20 mouse cellular contexts compared by ENCODE assay signal in genomic region chr14:52306100-52306499, GRCm38 (mm10). TPM values are rescaled to one million over a fixed set of nuclear protein-coding genes. Genes with fewer than 3 reads are reported as not detected.
DNase-seq lines count a peak whose midpoint lies in the region; ATAC-seq and TF ChIP-seq lines count a peak whose summit lies in the region.
"Had no signal": no experiment of that assay in that cellular context is flagged by ENCODE, and none has a peak within 500 bp of the region (broad histone marks: within the 10 kb centered on the region; RNA-seq: fewer than 3 reads in every experiment).

No protein-coding gene starts in this region.

- TF ChIP-seq EP300 in liver, postnatal 0 days (IDR thresholded peaks at IDR 0.05; ENCODE audit: low read depth): 0 out of 2 replicates have a peak, but pooled peaks have one; percentile 34

- H3K36me3 ChIP-seq in forebrain, embryonic 10.5 days (replicated peaks): peaks cover 34% of the 10 kb centered on the region
- peaks cover 9% of the 10 kb centered on the region; the same call in 1 of the 2 replicates for H3K36me3 ChIP-seq in forebrain, postnatal 0 days (ENCODE audit: insufficient read depth)
- no peaks in the 10 kb centered on the region for H3K36me3 ChIP-seq in ES-E14 (ENCODE audit: control insufficient read depth, insufficient read depth, low read length, poor library complexity, severe bottlenecking)
- no peaks in the 10 kb centered on the region for H3K36me3 ChIP-seq in liver, postnatal 0 days (replicated peaks; ENCODE audit: insufficient read depth, low read length)
- H3K36me3 ChIP-seq in heart, embryonic 12.5 days: peaks cover 14% of the 10 kb centered on the region

- 95% methylated on average over 2 of the region's 2 CpGs for WGBS in forebrain, embryonic 10.5 days
- 100% methylated on average over 2 of the region's 2 CpGs for WGBS in forebrain, postnatal 0 days
- WGBS in liver, postnatal 0 days (ENCODE audit: insufficient replicate concordance): 70% methylated on average over 2 of the region's 2 CpGs
- 94% methylated on average over 2 of the region's 2 CpGs for WGBS in heart, embryonic 12.5 days

- peaks cover 17% of the 10 kb centered on the region for H3K4me1 ChIP-seq in forebrain, embryonic 10.5 days
- H3K4me1 ChIP-seq in forebrain, postnatal 0 days (ENCODE audit: insufficient read depth): peaks cover 6% of the 10 kb centered on the region; the same call in 1 of the 2 replicates
- no peaks in the 10 kb centered on the region for H3K4me1 ChIP-seq in ES-E14 (ENCODE audit: control insufficient read depth in 2 of 2, insufficient read depth in 2 of 2, low read length in 2 of 2, poor library complexity in 1 of 2)
- H3K4me1 ChIP-seq in liver, postnatal 0 days (ENCODE audit: insufficient read depth): peaks cover 18% of the 10 kb centered on the region
- peaks cover 5% of the 10 kb centered on the region for H3K4me1 ChIP-seq in heart, embryonic 12.5 days (replicated peaks)

- in situ Hi-C loops in ES-E14 (cut with MboI; ENCODE audit: low sequenced_read_pairs in 2 of 2, unreplicated experiment in 2 of 2): no loop called here

- H3K9ac ChIP-seq in forebrain, postnatal 0 days: no peak overlapping the region
- H3K9ac ChIP-seq in ES-E14 (ENCODE audit: insufficient read depth, low read depth, low read length, poor library complexity, severe bottlenecking): peak overlapping the region; percentile 62; the same call in 1 of the 2 replicates
- no peak overlapping the region for H3K9ac ChIP-seq in liver, postnatal 0 days (replicated peaks)
- no peak overlapping the region for H3K9ac ChIP-seq in heart, embryonic 12.5 days
- H3K9ac ChIP-seq: embryonic facial prominence, embryonic 13.5 days; hindbrain, embryonic 14.5 days had no signal

- H3K9me3 ChIP-seq in forebrain, embryonic 10.5 days: 0 out of 2 replicates have a peak, but pooled peaks cover 7% of the 10 kb centered on the region
- H3K9me3 ChIP-seq in forebrain, postnatal 0 days (ENCODE audit: low read length): no peaks in the 10 kb centered on the region
- H3K9me3 ChIP-seq in ES-E14 (ENCODE audit: control insufficient read depth, insufficient read depth, low read depth, low read length): no peaks in the 10 kb centered on the region
- no peaks in the 10 kb centered on the region for H3K9me3 ChIP-seq in liver, postnatal 0 days (ENCODE audit: low read length)
- no peaks in the 10 kb centered on the region for H3K9me3 ChIP-seq in heart, embryonic 12.5 days (replicated peaks)
- H3K9me3 ChIP-seq: embryonic facial prominence, embryonic 13.5 days had no signal

- H3K4me2 ChIP-seq in forebrain, postnatal 0 days (ENCODE audit: low read depth): no peak overlapping the region
- peak overlapping the region; percentile 52; the same call in 1 of the 2 replicates for H3K4me2 ChIP-seq in liver, postnatal 0 days (ENCODE audit: low read depth, low read length)
- H3K4me2 ChIP-seq in heart, embryonic 12.5 days: no peak overlapping the region

- no peak overlapping the region; the same call in 1 of the 2 replicates for H3K4me3 ChIP-seq in forebrain, embryonic 10.5 days
- H3K4me3 ChIP-seq in forebrain, postnatal 0 days (ENCODE audit: low read depth, low read length): no peak overlapping the region
- H3K4me3 ChIP-seq in ES-E14 (ENCODE audit: insufficient read depth in 1 of 2, low read depth in 1 of 2, low read length in 2 of 2, poor library complexity in 1 of 2, severe bottlenecking in 1 of 2): no peak overlapping the region
- H3K4me3 ChIP-seq in liver, postnatal 0 days (ENCODE audit: low read depth, low read length): no peak overlapping the region
- no peak overlapping the region for H3K4me3 ChIP-seq in heart, embryonic 12.5 days
- H3K4me3 ChIP-seq: embryonic facial prominence, embryonic 13.5 days had no signal

- no peak for TF ChIP-seq CTCF in forebrain, postnatal 0 days (IDR thresholded peaks at IDR 0.05; ENCODE audit: low read depth)
- TF ChIP-seq CTCF in liver, postnatal 0 days (IDR thresholded peaks at IDR 0.05; ENCODE audit: low read depth): no peak

- intact Hi-C loops in left cerebral cortex, postnatal 4 days (cut with DNase I): no loop called here

- no peak for ATAC-seq in forebrain, postnatal 0 days
- ATAC-seq in liver, postnatal 0 days: no peak
- ATAC-seq in heart, embryonic 12.5 days (ENCODE audit: insufficient number of reproducible peaks, low FRiP score): no peak
- ATAC-seq: intestine, embryonic 16.5 days; midbrain, embryonic 16.5 days had no signal

- peak overlapping the region; percentile 95; the same call in 1 of the 2 replicates for H3K27ac ChIP-seq in forebrain, embryonic 10.5 days
- H3K27ac ChIP-seq in forebrain, postnatal 0 days (ENCODE audit: low read depth, low read length): no peak overlapping the region
- no peak overlapping the region for H3K27ac ChIP-seq in ES-E14 (ENCODE audit: insufficient read depth, low read depth, low read length, poor library complexity, severe bottlenecking)
- H3K27ac ChIP-seq in liver, postnatal 0 days (ENCODE audit: low read depth): peak overlapping the region; percentile 86; the same call in 1 of the 2 replicates
- H3K27ac ChIP-seq in heart, embryonic 12.5 days (ENCODE audit: poor library complexity, severe bottlenecking): no peak overlapping the region
- H3K27ac ChIP-seq: embryonic facial prominence, embryonic 13.5 days; macrophage; stomach, postnatal 0 days had no signal

- H3K27me3 ChIP-seq in forebrain, embryonic 10.5 days (ENCODE audit: poor library complexity, severe bottlenecking): no peaks in the 10 kb centered on the region
- H3K27me3 ChIP-seq in forebrain, postnatal 0 days (ENCODE audit: insufficient read depth, low read length): no peaks in the 10 kb centered on the region
- H3K27me3 ChIP-seq in liver, postnatal 0 days (ENCODE audit: insufficient read depth, low read length): no peaks in the 10 kb centered on the region
- H3K27me3 ChIP-seq in heart, embryonic 12.5 days (replicated peaks): no peaks in the 10 kb centered on the region
- H3K27me3 ChIP-seq: embryonic facial prominence, embryonic 13.5 days had no signal

- no peak for DNase-seq in forebrain, embryonic 10.5 days (ENCODE audit: extremely low spot score, low spot score)
- no peak for DNase-seq in forebrain, postnatal 0 days
- no peak for DNase-seq in ES-E14 (ENCODE audit: low read depth, low spot score)
- peak; percentile 50 for DNase-seq in liver
- no peak for DNase-seq in liver, postnatal 0 days
- DNase-seq in left cerebral cortex, postnatal 4 days: no peak
- no peak for DNase-seq in urinary bladder, postnatal 10 days (ENCODE audit: low spot score)
- DNase-seq: B cell, adult 2 months; cerebellum, adult 11 months; cerebellum, postnatal 14 days; gastrocnemius, adult 2 months; heart, postnatal 36 days; right cerebral cortex, postnatal 25 days had no signal

TF ChIP-seq in ES-E14, 5 proteins besides CTCF, POLR2A, EP300 and RAD21 (continues in another document):
- TF ChIP-seq HCFC1 (IDR thresholded peaks at IDR 0.05; ENCODE audit: borderline replicate concordance, insufficient read depth, low read length) (no peak), ZNF384 (IDR thresholded peaks at IDR 0.05; ENCODE audit: low read depth, low read length) (no peak)

RNA-seq across cellular contexts. Expression of gene Mettl3, which starts 1.2 kb away (rescaled TPM):
- 64.4 and 69.9 TPM in 2 replicates for polyA plus RNA-seq in forebrain, embryonic 10.5 days (2016; fragmentation: Nextera tagmentation; extraction: Ambion mirVana)
- 22.7 and 25.6 TPM in 2 replicates for total RNA-seq in forebrain, postnatal 0 days (2014; rRNA removed)
- 16.9 and 24.0 TPM in 2 replicates for polyA plus RNA-seq in forebrain, postnatal 0 days (2015; fragmentation: Nextera tagmentation; extraction: Ambion mirVana)
- 22.0 and 50.3 TPM in 2 replicates for total RNA-seq in ES-E14 (2012; rRNA removed)
- polyA plus RNA-seq in liver, postnatal 0 days (2015; fragmentation: Nextera tagmentation; extraction: Ambion mirVana): 7.2 and 8.1 TPM in 2 replicates
- 10 to 100 TPM; 39.2 to 47.4 TPM for total RNA-seq in left cerebral cortex, postnatal 4 days (2021)
- polyA plus RNA-seq in heart, embryonic 12.5 days (2016; fragmentation: Nextera tagmentation; extraction: Ambion mirVana): 29.3 and 30.7 TPM in 2 replicates

RNA-seq across cellular contexts. Expression of gene Sall2, which starts 22.5 kb away (rescaled TPM):
- 73.2 and 82.1 TPM in 2 replicates for polyA plus RNA-seq in forebrain, embryonic 10.5 days (2016; fragmentation: Nextera tagmentation; extraction: Ambion mirVana)
- total RNA-seq in forebrain, postnatal 0 days (2014; rRNA removed): 51.2 and 71.7 TPM in 2 replicates
- polyA plus RNA-seq in forebrain, postnatal 0 days (2015; fragmentation: Nextera tagmentation; extraction: Ambion mirVana): 23.0 and 29.2 TPM in 2 replicates
- 4.3 and 5.0 TPM in 2 replicates for total RNA-seq in ES-E14 (2012; rRNA removed)
- polyA plus RNA-seq in liver, postnatal 0 days (2015; fragmentation: Nextera tagmentation; extraction: Ambion mirVana): 0.63 and 0.85 TPM in 2 replicates
- total RNA-seq in left cerebral cortex, postnatal 4 days (2021): 10 to 100 TPM; 45.9 to 48.7 TPM
- 11.9 and 12.5 TPM in 2 replicates for polyA plus RNA-seq in heart, embryonic 12.5 days (2016; fragmentation: Nextera tagmentation; extraction: Ambion mirVana)

RNA-seq across cellular contexts. Expression of gene Rab2b, which starts 26.8 kb away (rescaled TPM):
- polyA plus RNA-seq in forebrain, embryonic 10.5 days (2016; fragmentation: Nextera tagmentation; extraction: Ambion mirVana): 22.5 and 24.0 TPM in 2 replicates
- 43.3 and 55.0 TPM in 2 replicates for total RNA-seq in forebrain, postnatal 0 days (2014; rRNA removed)
- 36.5 and 46.2 TPM in 2 replicates for polyA plus RNA-seq in forebrain, postnatal 0 days (2015; fragmentation: Nextera tagmentation; extraction: Ambion mirVana)
- 2.6 and 4.9 TPM in 2 replicates for total RNA-seq in ES-E14 (2012; rRNA removed)
- 2.7 and 2.8 TPM in 2 replicates for polyA plus RNA-seq in liver, postnatal 0 days (2015; fragmentation: Nextera tagmentation; extraction: Ambion mirVana)
- total RNA-seq in left cerebral cortex, postnatal 4 days (2021): 10 to 100 TPM; 38.3 to 40.8 TPM
- 15.1 and 16.7 TPM in 2 replicates for polyA plus RNA-seq in heart, embryonic 12.5 days (2016; fragmentation: Nextera tagmentation; extraction: Ambion mirVana)

RNA-seq across cellular contexts. Expression of gene Tox4, which starts 27.2 kb away (rescaled TPM):
- polyA plus RNA-seq in forebrain, embryonic 10.5 days (2016; fragmentation: Nextera tagmentation; extraction: Ambion mirVana): 53.4 and 56.6 TPM in 2 replicates
- 54.2 and 56.6 TPM in 2 replicates for total RNA-seq in forebrain, postnatal 0 days (2014; rRNA removed)
- 46.0 and 48.7 TPM in 2 replicates for polyA plus RNA-seq in forebrain, postnatal 0 days (2015; fragmentation: Nextera tagmentation; extraction: Ambion mirVana)
- 21.3 and 29.1 TPM in 2 replicates for total RNA-seq in ES-E14 (2012; rRNA removed)
- 12.1 and 13.4 TPM in 2 replicates for polyA plus RNA-seq in liver, postnatal 0 days (2015; fragmentation: Nextera tagmentation; extraction: Ambion mirVana)
- total RNA-seq in left cerebral cortex, postnatal 4 days (2021): 10 to 100 TPM; 48.0 to 56.4 TPM
- polyA plus RNA-seq in heart, embryonic 12.5 days (2016; fragmentation: Nextera tagmentation; extraction: Ambion mirVana): 35.8 and 41.5 TPM in 2 replicates

RNA-seq across cellular contexts. Expression of gene Chd8, which starts 48.5 kb away (rescaled TPM):
- 46.5 and 46.7 TPM in 2 replicates for polyA plus RNA-seq in forebrain, embryonic 10.5 days (2016; fragmentation: Nextera tagmentation; extraction: Ambion mirVana)
- total RNA-seq in forebrain, postnatal 0 days (2014; rRNA removed): 88.3 and 93.8 TPM in 2 replicates
- 19.2 and 26.7 TPM in 2 replicates for polyA plus RNA-seq in forebrain, postnatal 0 days (2015; fragmentation: Nextera tagmentation; extraction: Ambion mirVana)
- 45.1 and 82.1 TPM in 2 replicates for total RNA-seq in ES-E14 (2012; rRNA removed)
- 8.5 and 10.0 TPM in 2 replicates for polyA plus RNA-seq in liver, postnatal 0 days (2015; fragmentation: Nextera tagmentation; extraction: Ambion mirVana)
- total RNA-seq in left cerebral cortex, postnatal 4 days (2021): 100 to 1,000 TPM; 142 to 154 TPM
- 35.0 and 36.0 TPM in 2 replicates for polyA plus RNA-seq in heart, embryonic 12.5 days (2016; fragmentation: Nextera tagmentation; extraction: Ambion mirVana)

Comparison
In these comparisons a context has a peak if more than half of its experiments do, and no peak if none do; other contexts are left out.
1. H3K27ac ChIP-seq: peak in forebrain, embryonic 10.5 days (single experiment) and liver, postnatal 0 days (single experiment); none in forebrain, postnatal 0 days (single experiment), ES-E14 (single experiment) and heart, embryonic 12.5 days (single experiment).